Mouse (Mus musculus) lung, adult 2 months (tissue): Measurements from ENCODE around the gene Mrpl58.

ENCODE experiments used
- CTCF ChIP-seq: fragments of 200-500 bp; IDR thresholded peaks from 2 replicates; pipeline ENCODE4 v1.5.1; 2011; ENCODE audit warnings: mild to moderate bottlenecking, low read length, control low read depth; ENCODE audit not compliant: insufficient read depth
- POLR2A ChIP-seq: fragments of 200-500 bp; IDR thresholded peaks from 2 replicates; pipeline ENCODE4 v1.6.1; 2011; ENCODE audit warnings: low read depth, mild to moderate bottlenecking, control low read depth, low read length, borderline replicate concordance; ENCODE audit errors: extremely low read depth

DNA sequence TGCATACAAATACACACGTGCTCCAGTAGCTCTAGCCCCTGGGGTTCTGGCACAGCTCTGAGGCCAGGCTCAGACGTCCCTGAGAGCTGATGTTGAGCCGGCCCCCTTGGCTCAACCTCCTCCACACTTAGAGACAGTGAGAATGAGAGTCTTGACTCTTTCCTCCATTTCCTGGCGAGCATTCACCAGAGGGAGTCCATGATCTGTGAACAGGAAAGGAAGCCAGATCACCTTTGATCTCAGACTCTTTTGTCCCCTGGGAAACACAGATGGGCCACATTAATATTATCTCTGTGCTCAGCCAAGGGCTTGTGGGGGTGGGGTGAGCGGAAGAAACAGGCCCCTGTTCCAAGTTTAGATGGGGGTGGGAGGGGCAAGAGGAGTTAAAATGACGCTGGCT lies 53.9 kb downstream of the Mrpl58 start:
- TF ChIP-seq POLR2A = no peak
- TF ChIP-seq CTCF = no peak
